Mouse (Mus musculus): ENCODE data around the gene Zwint.

DNA sequence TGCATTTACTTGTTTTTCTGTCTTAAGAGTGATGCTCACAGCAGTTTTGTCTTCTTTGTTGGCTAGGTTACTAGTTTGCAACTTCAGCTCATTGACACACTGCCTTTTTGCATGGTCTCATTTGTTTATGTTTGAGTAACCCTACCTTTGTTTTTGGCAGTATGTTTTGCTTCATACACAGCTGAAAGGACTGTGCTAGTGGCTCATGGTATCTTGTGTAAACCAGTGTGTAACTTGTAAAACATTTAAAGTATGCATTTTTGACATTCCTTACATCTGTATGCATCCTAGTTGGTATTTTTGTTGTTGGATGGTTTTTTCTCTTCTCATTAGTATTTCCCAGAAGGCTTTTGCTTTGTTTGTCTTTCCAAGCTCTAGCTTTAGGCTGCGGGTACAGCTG lies 5.7 kb downstream of the Zwint start:
- TF ChIP-seq CTCF (conservative IDR thresholded peaks at IDR 0.05; ENCODE audit: low read length) = no peak
- no peak for TF ChIP-seq NANOG (IDR thresholded peaks at IDR 0.05; ENCODE audit: borderline replicate concordance, low read length)
- no peak for TF ChIP-seq POU5F1 (IDR thresholded peaks at IDR 0.05; ENCODE audit: borderline replicate concordance, low read length)
